Mouse (Mus musculus) cerebellum, postnatal 36 days (tissue): ENCODE measurements at regions not wholly inside any gene's neighbourhood (a gene's known extent, or its start where the extent isn't known, plus 50 kb on each side); places are given as distances from the start of the nearest gene placed in this dataset.

Experiments used
- DNase-seq, 2 experiments: peaks; one replicate each; pipeline ENCODE4 v3.0.0; 2021 to 2022; ENCODE audit warnings: mixed read lengths in 2 of 2

DNA sequence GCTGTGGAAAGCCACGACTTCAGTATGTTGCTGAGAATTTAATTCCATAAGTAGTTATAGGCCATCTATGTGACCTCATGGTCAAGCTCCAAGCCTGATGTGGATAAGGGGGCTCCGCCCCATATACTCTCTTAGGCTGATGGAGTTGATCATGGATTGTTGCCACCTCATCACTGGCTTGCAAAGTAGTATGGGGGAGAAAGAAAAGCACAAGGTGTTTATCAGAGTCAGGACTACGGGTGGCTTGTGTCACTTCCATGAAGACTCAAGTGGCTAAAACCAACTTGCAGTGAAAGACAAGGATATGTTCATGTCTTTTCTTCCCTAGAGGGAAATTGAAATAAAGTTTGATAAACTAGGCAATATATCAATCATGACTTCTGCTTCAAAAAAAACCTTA, 102.9 kb upstream of the Fut8 start:
- DNase-seq: no peak

DNA sequence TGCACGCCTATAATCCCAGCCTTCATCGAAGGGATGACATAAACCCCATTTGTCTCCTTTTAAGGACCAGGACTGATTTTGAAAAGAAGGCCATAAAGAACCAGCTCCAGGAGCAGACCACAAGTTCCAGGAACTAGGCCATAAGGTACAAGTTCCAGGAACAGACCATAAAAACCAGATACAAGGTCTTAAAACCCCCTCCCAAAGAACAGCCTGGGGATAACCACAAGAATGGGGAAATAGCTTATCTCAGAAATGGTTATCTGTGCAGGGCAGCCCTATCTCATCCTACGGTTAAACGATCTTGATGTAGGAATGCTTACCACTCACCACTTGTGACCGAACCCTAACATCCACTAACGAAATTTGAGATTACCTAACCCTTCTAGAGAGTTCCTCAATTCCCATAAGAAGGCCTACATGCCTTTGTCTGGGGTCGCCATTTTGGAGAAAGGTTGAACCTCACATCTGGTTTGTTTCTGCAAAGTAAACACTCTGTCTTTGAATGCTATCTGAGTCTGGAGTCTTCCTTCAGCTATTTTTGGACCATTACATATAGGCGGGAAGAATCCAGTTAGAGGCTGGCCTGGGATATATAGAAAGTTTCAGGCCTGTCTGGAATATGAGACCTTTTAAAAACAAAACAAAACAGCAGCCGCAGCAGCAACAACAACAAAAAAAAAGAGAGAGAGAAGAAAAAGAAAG, 103.5 kb upstream of the Fut8 start:
- DNase-seq: no peak

- DNase-seq: no peak
Measured at GRCm38 (mm10) chr12:77133465-77134305, 104.2 kb upstream of the Fut8 start.

DNA sequence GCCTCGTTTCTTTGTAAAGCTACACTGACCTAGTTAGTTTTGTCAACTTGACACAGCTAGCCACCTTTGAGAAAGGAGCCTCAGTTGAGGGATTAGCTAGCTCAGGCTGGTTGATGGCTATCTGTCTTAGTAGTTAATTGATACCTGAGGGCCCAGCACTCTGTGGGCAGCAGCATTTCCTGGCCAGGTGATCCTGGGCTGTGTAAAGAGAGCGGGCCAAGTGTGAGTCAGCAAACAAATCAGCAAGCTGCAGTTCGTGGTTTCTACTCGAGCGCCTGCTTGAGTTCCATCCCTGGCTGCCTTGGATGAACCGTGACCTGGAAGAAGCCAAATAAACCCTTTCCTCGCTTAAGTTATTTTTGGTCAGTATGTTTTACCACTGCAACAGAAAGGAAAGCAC, 106.6 kb upstream of the Fut8 start:
- peak; percentile 26 to 28 for DNase-seq

GRCm38 (mm10) chr12:77130526-77130925, 107.4 kb upstream of the Fut8 start:
- no peak for DNase-seq

DNA sequence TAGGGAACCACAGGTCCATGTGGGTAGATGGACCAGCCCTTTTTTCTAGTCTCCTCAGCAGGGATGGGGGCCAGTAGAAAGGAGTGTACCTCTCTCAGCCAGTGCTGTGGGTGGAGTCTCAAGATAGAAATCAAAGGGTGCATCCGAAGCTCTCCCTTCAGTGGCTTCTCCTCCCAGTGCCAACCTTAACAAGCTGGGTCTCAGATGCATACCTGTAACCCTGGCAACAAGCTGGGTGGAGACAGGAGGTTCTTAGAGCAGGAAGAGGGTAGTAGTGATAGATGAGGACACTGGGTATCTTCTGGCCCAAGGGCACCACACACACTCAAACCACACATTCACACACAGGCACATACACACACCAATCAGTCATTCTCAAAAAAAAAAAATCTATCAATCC, 113.7 kb upstream of the Fut8 start:
- no peak for DNase-seq

DNA sequence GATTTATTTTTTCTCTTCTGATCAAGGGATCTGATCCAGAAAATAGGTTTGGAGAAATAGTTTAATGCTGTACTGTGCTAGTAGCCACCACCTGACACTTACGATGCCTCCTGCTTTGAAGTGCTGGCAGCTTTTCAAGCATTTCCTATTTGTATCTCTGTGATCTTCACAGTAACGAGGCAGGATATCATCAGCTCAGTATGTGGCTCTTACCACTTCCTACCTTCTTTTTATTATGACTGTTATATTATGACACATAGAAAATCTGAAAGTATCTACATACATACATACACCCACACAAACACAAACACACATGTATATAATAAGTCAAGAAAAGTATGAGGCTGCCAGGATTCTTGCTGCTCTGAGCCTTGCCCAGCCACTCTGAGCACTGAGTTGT, 124.4 kb upstream of the Fut8 start:
- no peak for DNase-seq

GRCm38 (mm10) chr12:77112133-77112532, 125.8 kb upstream of the Fut8 start:
- no peak for DNase-seq

DNA sequence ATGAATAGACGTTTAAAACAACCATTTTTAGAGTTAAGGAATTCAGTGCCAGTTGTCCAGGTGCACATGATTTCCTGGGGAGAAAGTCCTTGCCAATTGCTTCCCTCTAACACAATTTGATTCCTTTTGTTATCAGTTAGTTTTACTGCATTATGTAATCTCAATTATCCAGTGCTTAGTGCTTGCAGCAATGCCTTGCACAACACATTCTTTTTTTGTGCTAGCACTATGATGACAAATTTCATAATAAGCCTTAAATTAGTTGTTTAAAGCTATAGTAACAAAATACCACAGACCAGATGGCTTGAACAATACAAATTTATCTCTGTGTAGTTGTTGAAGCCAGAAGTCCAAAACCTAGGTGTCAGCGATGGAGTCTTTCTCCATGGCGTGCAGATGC, 130.7 kb upstream of the Fut8 start:
- no peak for DNase-seq

DNA sequence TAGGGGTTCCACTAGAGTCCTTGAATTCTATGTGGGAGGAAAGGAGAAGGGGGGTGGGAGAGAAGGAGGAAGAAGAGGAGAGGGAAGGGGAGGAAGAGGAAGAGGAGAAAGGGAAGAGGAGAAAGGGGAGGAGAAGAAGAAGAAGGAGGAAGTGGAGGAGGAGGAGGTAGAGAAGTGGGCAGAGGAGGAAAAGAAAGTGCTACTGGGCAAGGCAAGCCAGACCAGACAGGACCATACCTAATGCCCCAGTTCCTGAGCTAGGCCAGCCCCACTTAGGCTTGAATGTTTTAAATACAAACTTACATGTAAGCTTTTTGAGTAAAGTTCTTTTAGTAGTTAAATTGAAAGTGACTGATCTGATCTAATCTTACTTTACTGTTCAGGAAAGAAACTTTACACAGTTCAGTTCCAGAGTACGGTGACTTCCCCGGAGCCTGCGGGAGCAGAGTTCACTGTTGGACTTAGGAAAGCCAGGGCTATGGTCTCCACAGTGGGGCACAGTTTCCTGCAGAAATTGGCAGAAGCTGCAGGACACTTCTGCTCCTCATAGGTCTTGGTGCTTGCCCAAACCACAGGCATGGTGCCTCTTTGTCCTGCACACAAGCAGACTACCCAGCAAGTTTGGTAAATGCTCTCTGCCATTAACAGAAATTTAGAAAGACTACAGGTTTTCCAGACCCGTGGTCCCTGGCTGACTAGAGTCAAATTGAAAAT, 131.9 kb upstream of the Fut8 start:
- DNase-seq: no peak

- no peak for DNase-seq
Measured at GRCm38 (mm10) chr12:77100482-77100881, 137.4 kb upstream of the Fut8 start.

DNA sequence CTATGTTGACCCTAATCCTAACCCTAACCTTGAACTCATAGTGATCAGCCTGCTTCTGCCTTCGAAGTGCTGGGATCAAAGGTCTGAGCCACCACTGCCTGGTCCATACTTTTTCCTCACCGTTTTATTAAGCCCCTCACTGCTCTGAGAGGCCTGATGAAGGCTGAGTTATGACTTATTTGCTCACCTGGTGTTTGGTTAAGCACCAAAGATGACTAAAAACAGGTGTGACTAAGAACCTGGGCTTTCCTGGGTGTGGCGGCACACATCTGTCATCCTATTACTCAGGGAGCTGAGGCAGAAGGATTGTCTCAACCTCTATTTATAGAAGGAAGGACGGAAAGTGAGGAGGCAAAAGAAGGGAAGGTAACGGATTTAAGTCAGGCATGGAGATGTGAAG, 137.5 kb upstream of the Max start:
- no peak for DNase-seq

DNA sequence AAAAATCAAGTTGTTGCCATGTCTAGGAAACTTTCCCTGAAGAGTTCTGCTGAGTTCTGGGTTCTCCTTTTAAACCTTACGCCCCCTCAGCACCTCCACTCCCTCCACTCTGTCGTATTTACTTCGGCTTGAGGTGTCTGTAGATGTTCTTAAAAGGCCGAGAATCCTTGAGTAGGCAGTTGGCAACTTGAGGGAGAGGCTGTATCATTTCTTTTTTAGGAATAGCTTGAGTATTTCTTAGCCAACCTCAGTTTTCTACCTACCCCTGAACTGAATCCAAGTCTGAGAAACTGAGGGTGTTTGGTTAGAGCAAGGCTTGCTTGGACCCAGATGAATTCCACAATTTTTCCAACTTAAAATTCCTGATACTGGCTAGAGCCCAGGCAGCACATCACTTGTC, 136.8 kb upstream of the Max start:
- no peak for DNase-seq

DNA sequence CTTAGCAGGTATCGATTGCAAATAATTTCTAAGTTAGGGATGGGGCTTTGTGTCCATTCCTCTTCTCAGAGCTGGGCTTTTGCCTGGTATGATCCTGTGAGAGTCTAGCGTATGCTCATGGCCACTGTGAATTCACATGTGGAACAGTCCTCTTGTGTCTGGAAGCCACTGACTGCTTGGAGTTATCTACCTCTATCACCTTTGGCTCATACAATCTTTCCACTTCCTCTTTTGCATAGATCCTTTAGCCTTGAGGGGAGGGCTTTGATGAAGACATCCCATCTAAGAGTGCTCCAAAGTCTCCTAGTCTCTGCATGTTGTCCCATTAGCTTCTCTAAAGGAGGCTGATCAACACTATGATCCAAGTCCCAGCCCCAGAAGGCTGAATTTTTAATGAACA, 135.8 kb upstream of the Max start:
- no peak for DNase-seq

GRCm38 (mm10) chr12:77096461-77096860, 134.5 kb upstream of the Max start:
- no peak for DNase-seq

DNA sequence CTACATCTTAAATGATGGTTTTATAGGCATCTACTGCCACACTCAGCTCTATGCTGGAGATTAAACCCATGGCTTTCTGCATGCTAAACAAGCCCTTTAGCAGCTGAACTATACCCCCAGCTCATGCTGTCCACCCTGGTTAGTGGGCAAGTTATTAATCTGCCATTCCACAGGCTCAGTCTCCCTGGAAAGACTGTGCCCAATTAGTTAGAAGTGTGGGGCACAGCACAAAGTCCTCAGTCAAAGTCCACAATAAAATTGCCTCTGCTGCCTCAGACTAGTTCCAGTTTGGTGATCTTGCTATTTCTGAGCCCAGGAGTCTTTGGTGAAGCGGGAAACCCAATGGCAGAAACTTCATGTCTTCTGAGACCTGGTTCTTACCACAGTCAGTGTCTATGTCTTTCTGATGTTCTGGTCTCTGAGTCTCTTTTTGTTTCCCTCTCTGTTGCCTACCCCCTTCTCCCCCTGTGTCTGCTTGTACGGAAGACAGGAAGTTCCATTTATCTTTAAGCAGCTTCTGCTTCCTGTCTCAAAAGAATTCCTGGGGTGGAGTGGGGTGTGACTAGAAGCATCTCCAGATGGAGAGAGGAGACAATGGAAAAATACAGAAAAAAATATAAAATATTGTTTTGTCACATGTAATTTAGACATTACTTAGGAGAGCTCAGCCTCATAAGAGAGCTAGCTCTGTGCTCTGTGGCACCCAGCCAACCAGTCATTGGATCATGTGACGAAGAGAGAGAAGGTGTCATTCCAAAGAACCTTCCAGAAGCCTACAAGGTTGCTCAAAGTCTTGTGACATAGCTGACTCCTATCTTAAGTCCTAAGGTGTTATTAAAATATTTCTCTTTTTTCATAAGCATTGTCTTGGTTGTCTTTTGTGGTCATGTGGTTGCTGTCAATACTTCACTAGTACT, 133.3 kb upstream of the Max start:
- DNase-seq: no peak

- DNase-seq: no peak
Measured at GRCm38 (mm10) chr12:77094168-77094567, 132.2 kb upstream of the Max start.

DNA sequence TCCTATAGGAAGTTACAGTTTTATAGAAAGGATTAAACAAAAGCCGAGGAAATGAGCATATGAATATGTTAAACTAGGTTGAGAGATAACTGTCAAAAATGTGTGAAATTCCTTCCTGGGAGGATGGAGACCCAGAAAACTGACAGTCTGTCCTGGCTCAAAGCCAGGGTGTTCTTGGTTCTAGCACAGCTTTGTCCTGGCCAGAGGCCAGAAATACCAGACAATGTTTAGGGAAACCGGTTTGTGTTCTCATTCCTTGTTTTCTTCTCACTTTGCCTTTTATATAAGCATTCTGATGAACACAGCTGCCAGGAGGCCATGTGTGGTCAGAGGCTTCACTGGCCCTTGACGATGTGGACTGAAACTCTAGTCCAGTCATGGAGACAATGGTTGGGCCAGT, 130.7 kb upstream of the Max start:
- DNase-seq: peak; percentile 20 to 34

- no peak for DNase-seq
Measured at GRCm38 (mm10) chr12:77092143-77092542, 130.1 kb upstream of the Max start.

GRCm38 (mm10) chr12:77091700-77092099, 129.7 kb upstream of the Max start:
- no peak for DNase-seq

- no peak for DNase-seq
Measured at GRCm38 (mm10) chr12:77090525-77090924, 128.5 kb upstream of the Max start.

DNA sequence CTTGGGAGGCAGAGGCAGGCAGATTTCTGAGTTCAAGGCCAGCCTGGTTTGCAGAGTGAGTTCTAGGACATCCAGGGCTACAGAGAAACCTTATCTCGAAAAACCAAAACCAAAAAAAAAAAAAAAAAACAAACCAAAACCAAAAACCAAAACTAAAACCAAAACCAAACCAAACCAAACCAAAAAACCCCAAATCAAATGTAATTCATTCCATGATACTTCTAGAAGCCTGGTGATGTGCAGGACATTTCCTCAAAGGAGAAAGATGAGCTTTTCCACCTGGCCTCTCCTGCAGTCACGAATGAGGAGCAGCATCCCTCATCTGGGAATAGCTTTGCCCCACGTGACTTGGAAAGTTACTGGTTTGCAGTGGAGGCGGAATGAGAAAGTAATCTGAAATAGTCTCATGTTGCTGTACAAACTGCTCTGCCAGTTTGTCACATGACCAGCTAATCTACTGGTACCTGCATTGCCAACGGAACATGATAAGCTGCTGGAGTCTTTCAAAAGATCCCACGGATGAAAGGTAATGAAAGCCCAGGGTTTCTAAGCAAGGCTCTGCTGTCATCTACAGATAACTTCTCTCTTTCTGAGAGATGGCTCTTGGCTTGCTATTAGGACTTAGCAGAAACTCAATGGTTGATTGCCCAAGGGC, 127.8 kb upstream of the Max start:
- DNase-seq: no peak
